Mouse (Mus musculus): ENCODE measurements around the gene H1f0. TPM values are rescaled to one million over a fixed set of nuclear protein-coding genes. Genes with fewer than 3 reads are reported as not detected.
A peak's percentile ranks its signal among the peaks of the same experiment; 100 is the strongest.

The H1f0 gene
- polyA plus RNA-seq, 1 experiment from 2014 or later, result 300 TPM

GRCm38 (mm10) chr15:79040501-79041416, 12.5 kb downstream of the H1f0 start:
- H3K4me3 ChIP-seq, result peak overlapping the region; percentile 14; the same call in 1 of the 2 replicates
- peak overlapping the region; percentile 57 for H3K4me2 ChIP-seq
- peaks cover 28% of the 10 kb centered on the region for H3K4me1 ChIP-seq (replicated peaks)
- 18% methylated on average over 24 of the region's 24 CpGs for WGBS
- peaks cover 73% of the 10 kb centered on the region for H3K27me3 ChIP-seq (replicated peaks)
- H3K9ac ChIP-seq, result 0 out of 2 replicates have a peak overlapping the region, but pooled peaks have one; percentile 16
- no peak overlapping the region for H3K27ac ChIP-seq (ENCODE audit: poor library complexity, severe bottlenecking)
- no peaks in the 10 kb centered on the region for H3K9me3 ChIP-seq (replicated peaks)
- no peaks in the 10 kb centered on the region for H3K36me3 ChIP-seq
- no peak for ATAC-seq (ENCODE audit: insufficient number of reproducible peaks, low FRiP score)

- H3K27me3 ChIP-seq (replicated peaks), result peaks cover 71% of the 10 kb centered on the region
- peak within 1 kb of the TSS; percentile 97 for H3K4me2 ChIP-seq
- H3K36me3 ChIP-seq, result no peaks in the 10 kb centered on the region
- peak within 1 kb of the TSS; percentile 68 for H3K9ac ChIP-seq
- H3K4me1 ChIP-seq (replicated peaks), result peaks cover 28% of the 10 kb centered on the region
- H3K4me3 ChIP-seq, result peak within 1 kb of the TSS; percentile 60
- H3K9me3 ChIP-seq (replicated peaks), result no peaks in the 10 kb centered on the region
- 74% methylated on average over 6 of the region's 6 CpGs for WGBS
- ATAC-seq (ENCODE audit: insufficient number of reproducible peaks, low FRiP score), result no peak
- H3K27ac ChIP-seq (ENCODE audit: poor library complexity, severe bottlenecking), result no peak within 1 kb of the TSS
Observed at GRCm38 (mm10) chr15:79041585-79041984, 13.3 kb downstream of the H1f0 start, which contains the start of gene Galr3. TSS of gene Galr3 (plus strand) at chr15:79041885.

- WGBS, result 1% methylated on average over 105 of the region's 105 CpGs
- ATAC-seq (ENCODE audit: insufficient number of reproducible peaks, low FRiP score), result no peak
- Histone ChIP-seq H3K4me1 (replicated peaks) (peaks cover 25% of the 10 kb centered on the region), H3K9me3 (replicated peaks) (no peaks in the 10 kb centered on the region), H3K27me3 (replicated peaks) (peaks cover 66% of the 10 kb centered on the region), H3K36me3 (no peaks in the 10 kb centered on the region), H3K4me3 (peak overlapping the region; percentile 60), H3K9ac (peak overlapping the region; percentile 68), H3K4me2 (peak overlapping the region; percentile 97), H3K27ac (ENCODE audit: poor library complexity, severe bottlenecking) (no peak overlapping the region)
Observed at GRCm38 (mm10) chr15:79042721-79043491, 14.7 kb downstream of the H1f0 start.

- Histone ChIP-seq H3K27ac (ENCODE audit: poor library complexity, severe bottlenecking) (no peak overlapping the region), H3K9ac (no peak overlapping the region), H3K36me3 (no peaks in the 10 kb centered on the region), H3K4me2 (no peak overlapping the region), H3K27me3 (replicated peaks) (peaks cover 54% of the 10 kb centered on the region), H3K9me3 (replicated peaks) (no peaks in the 10 kb centered on the region), H3K4me1 (replicated peaks) (peaks cover 18% of the 10 kb centered on the region), H3K4me3 (no peak overlapping the region)
- no peak for ATAC-seq (ENCODE audit: insufficient number of reproducible peaks, low FRiP score)
- 41% methylated on average over 4 of the region's 4 CpGs for WGBS
Observed at GRCm38 (mm10) chr15:79044837-79045236, 16.6 kb downstream of the H1f0 start.

GRCm38 (mm10) chr15:79048186-79048585, 19.9 kb downstream of the H1f0 start:
- Histone ChIP-seq H3K4me1 (replicated peaks) (peaks cover 9% of the 10 kb centered on the region), H3K4me2 (no peak overlapping the region), H3K27ac (ENCODE audit: poor library complexity, severe bottlenecking) (no peak overlapping the region), H3K9me3 (replicated peaks) (no peaks in the 10 kb centered on the region), H3K27me3 (replicated peaks) (peaks cover 20% of the 10 kb centered on the region), H3K4me3 (no peak overlapping the region), H3K9ac (no peak overlapping the region), H3K36me3 (peaks cover 11% of the 10 kb centered on the region)
- WGBS, result 64% methylated on average over 4 of the region's 4 CpGs
- no peak for ATAC-seq (ENCODE audit: insufficient number of reproducible peaks, low FRiP score)

- 50% methylated on average over 9 of the region's 9 CpGs for WGBS
- no peak for ATAC-seq (ENCODE audit: insufficient number of reproducible peaks, low FRiP score)
Observed at GRCm38 (mm10) chr15:79050160-79050845, 22.1 kb downstream of the H1f0 start.

GRCm38 (mm10) chr15:79050964-79051363, 22.7 kb downstream of the H1f0 start:
- peaks cover 39% of the 10 kb centered on the region for H3K36me3 ChIP-seq
- H3K27me3 ChIP-seq (replicated peaks), result no peaks in the 10 kb centered on the region; the same call in none of the 2 replicates
- H3K27ac ChIP-seq (ENCODE audit: poor library complexity, severe bottlenecking), result no peak overlapping the region
- no peak overlapping the region for H3K4me3 ChIP-seq
- no peak overlapping the region for H3K9ac ChIP-seq
- no peak overlapping the region for H3K4me2 ChIP-seq
- no peaks in the 10 kb centered on the region for H3K9me3 ChIP-seq (replicated peaks)
- no peak for ATAC-seq (ENCODE audit: insufficient number of reproducible peaks, low FRiP score)
- H3K4me1 ChIP-seq (replicated peaks), result peaks cover 8% of the 10 kb centered on the region; the same call in 1 of the 2 replicates
- 80% methylated on average over 2 of the region's 2 CpGs for WGBS

More at GRCm38 (mm10) chr15:79050160-79050845, 22.1 kb downstream of the H1f0 start:
- Histone ChIP-seq H3K4me2 (no peak overlapping the region), H3K36me3 (peaks cover 32% of the 10 kb centered on the region), H3K4me1 (replicated peaks) (peaks cover 8% of the 10 kb centered on the region; the same call in 1 of the 2 replicates), H3K27ac (ENCODE audit: poor library complexity, severe bottlenecking) (no peak overlapping the region), H3K9me3 (replicated peaks) (no peaks in the 10 kb centered on the region), H3K4me3 (no peak overlapping the region), H3K9ac (no peak overlapping the region), H3K27me3 (replicated peaks) (peaks cover 4% of the 10 kb centered on the region)

- H3K9me3 ChIP-seq (replicated peaks), result no peaks in the 10 kb centered on the region
- H3K4me1 ChIP-seq (replicated peaks), result peaks cover 8% of the 10 kb centered on the region; the same call in 1 of the 2 replicates
- H3K9ac ChIP-seq, result no peak overlapping the region
- H3K4me3 ChIP-seq, result no peak overlapping the region
- peaks cover 46% of the 10 kb centered on the region for H3K36me3 ChIP-seq
- H3K27ac ChIP-seq (ENCODE audit: poor library complexity, severe bottlenecking), result no peak overlapping the region
- ATAC-seq (ENCODE audit: insufficient number of reproducible peaks, low FRiP score), result no peak
- no peak overlapping the region for H3K4me2 ChIP-seq
- no peaks in the 10 kb centered on the region; the same call in none of the 2 replicates for H3K27me3 ChIP-seq (replicated peaks)
- 70% methylated on average over 13 of the region's 13 CpGs for WGBS
Observed at GRCm38 (mm10) chr15:79051461-79052360, 23.5 kb downstream of the H1f0 start.

GRCm38 (mm10) chr15:79052366-79052765, 24.1 kb downstream of the H1f0 start:
- WGBS, result 87% methylated on average over 2 of the region's 2 CpGs

GRCm38 (mm10) chr15:79056601-79057000, 28.4 kb downstream of the H1f0 start:
- H3K9ac ChIP-seq, result no peak overlapping the region
- H3K27me3 ChIP-seq (replicated peaks), result no peaks in the 10 kb centered on the region
- no peaks in the 10 kb centered on the region for H3K9me3 ChIP-seq (replicated peaks)
- ATAC-seq (ENCODE audit: insufficient number of reproducible peaks, low FRiP score), result no peak
- H3K36me3 ChIP-seq, result peaks cover 90% of the 10 kb centered on the region
- WGBS, result 91% methylated on average over 7 of the region's 7 CpGs
- H3K4me1 ChIP-seq (replicated peaks), result peaks cover 10% of the 10 kb centered on the region
- no peak overlapping the region for H3K4me3 ChIP-seq
- H3K4me2 ChIP-seq, result no peak overlapping the region
- no peak overlapping the region for H3K27ac ChIP-seq (ENCODE audit: poor library complexity, severe bottlenecking)

More at GRCm38 (mm10) chr15:79052366-79052765, 24.1 kb downstream of the H1f0 start:
- no peaks in the 10 kb centered on the region; the same call in none of the 2 replicates for H3K27me3 ChIP-seq (replicated peaks)
- peaks cover 53% of the 10 kb centered on the region for H3K36me3 ChIP-seq
- H3K9ac ChIP-seq, result no peak overlapping the region
- no peaks in the 10 kb centered on the region for H3K9me3 ChIP-seq (replicated peaks)
- H3K4me1 ChIP-seq (replicated peaks), result peaks cover 8% of the 10 kb centered on the region; the same call in 1 of the 2 replicates
- no peak overlapping the region for H3K27ac ChIP-seq (ENCODE audit: poor library complexity, severe bottlenecking)
- H3K4me3 ChIP-seq, result no peak overlapping the region
- no peak overlapping the region for H3K4me2 ChIP-seq
- no peak for ATAC-seq (ENCODE audit: insufficient number of reproducible peaks, low FRiP score)
